Mouse (Mus musculus): ENCODE results near the gene Lmtk3.

Gene Lmtk3

GRCm38 (mm10) chr7:45808471-45808870 is 24.9 kb downstream of the Lmtk3 start:
- DNase-seq (ENCODE audit: low read depth, low spot score), result no peak

- no peak for DNase-seq (ENCODE audit: low read depth, low spot score)
Measured at GRCm38 (mm10) chr7:45809276-45810075, 25.9 kb downstream of the Lmtk3 start.

GRCm38 (mm10) chr7:45812921-45813320 is 29.4 kb downstream of the Lmtk3 start:
- DNase-seq (ENCODE audit: low read depth, low spot score), result no peak

- peak; percentile 100 for DNase-seq (ENCODE audit: low read depth, low spot score)
Measured at GRCm38 (mm10) chr7:45813787-45814779, 30.5 kb downstream of the Lmtk3 start, which contains the start of gene Cyth2. Gene Cyth2 (minus strand): TSS chr7:45814581.

DNA sequence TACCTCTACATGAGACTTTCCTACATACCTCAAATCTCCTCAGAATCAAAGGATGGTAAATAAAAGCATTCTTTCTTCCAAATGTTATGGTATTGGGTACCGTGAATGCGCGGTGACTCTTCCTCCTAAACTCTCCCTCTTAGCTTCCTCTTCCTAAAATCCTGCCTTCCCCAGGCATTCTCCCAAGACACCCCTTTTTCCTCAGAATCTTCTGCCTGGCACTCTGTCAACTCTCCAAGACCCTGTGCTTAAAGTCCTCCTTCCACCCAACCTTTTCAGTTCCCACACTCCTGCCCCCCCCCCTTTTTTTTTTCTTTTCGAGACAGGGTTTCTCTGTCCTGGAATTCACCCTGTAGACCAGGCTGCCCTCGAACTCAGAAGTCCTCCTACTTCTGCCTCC is 31.3 kb downstream of the Lmtk3 start:
- no peak for DNase-seq (ENCODE audit: low read depth, low spot score)

DNA sequence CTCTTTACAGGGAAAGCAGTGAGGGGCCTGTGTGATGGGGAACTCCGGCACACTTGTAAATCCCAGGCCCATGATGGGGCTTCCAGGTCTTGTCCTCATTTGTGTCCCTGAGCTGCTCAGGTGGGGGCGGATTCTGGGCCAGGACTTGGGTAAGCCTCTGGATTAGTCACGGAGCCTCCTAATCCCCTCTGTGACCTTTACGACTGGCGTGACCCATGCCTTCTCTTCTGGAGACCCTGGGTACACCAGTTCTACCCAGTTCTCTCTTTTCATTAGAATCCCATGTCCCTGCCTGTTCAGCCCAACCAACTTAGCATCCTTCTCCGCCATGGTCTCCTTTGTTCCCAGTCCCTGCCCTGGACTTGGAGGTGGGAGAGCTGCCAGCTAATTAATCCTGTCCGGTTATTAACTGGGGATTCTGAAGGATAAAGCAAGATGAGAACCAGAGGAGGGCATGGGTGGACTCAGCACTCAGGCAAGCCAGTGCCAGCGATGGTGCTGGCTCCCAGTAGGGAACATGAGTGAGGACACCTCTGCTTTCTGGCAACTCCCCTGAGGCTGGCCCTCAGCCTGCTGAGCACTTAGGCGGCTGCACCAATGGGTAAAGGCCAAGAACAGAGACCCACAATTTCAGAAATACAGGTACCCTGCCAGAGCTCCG is 31.9 kb downstream of the Lmtk3 start:
- DNase-seq (ENCODE audit: low read depth, low spot score), result peak; percentile 92

- no peak for DNase-seq (ENCODE audit: low read depth, low spot score)
Measured at GRCm38 (mm10) chr7:45815984-45816351, 32.4 kb downstream of the Lmtk3 start.

GRCm38 (mm10) chr7:45819843-45820242 is 36.3 kb downstream of the Lmtk3 start:
- no peak for DNase-seq (ENCODE audit: low read depth, low spot score)

- DNase-seq (ENCODE audit: low read depth, low spot score), result no peak
Measured at GRCm38 (mm10) chr7:45820913-45821312, 37.4 kb downstream of the Lmtk3 start.

- peak; percentile 74 for DNase-seq (ENCODE audit: low read depth, low spot score)
Measured at GRCm38 (mm10) chr7:45824598-45824997, 41.1 kb downstream of the Lmtk3 start, which contains the start of gene Kcnj14. Gene Kcnj14 (minus strand): TSS chr7:45824782.

GRCm38 (mm10) chr7:45826631-45827030 is 43.1 kb downstream of the Lmtk3 start:
- no peak for DNase-seq (ENCODE audit: low read depth, low spot score)

- DNase-seq (ENCODE audit: low read depth, low spot score), result peak; percentile 86
Measured at GRCm38 (mm10) chr7:45830427-45831127, 47.0 kb downstream of the Lmtk3 start, which contains the start of gene Grwd1. Gene Grwd1 (minus strand): TSS chr7:45830944.

GRCm38 (mm10) chr7:45831128-45831525 is 47.6 kb downstream of the Lmtk3 start:
- DNase-seq (ENCODE audit: low read depth, low spot score), result no peak

DNA sequence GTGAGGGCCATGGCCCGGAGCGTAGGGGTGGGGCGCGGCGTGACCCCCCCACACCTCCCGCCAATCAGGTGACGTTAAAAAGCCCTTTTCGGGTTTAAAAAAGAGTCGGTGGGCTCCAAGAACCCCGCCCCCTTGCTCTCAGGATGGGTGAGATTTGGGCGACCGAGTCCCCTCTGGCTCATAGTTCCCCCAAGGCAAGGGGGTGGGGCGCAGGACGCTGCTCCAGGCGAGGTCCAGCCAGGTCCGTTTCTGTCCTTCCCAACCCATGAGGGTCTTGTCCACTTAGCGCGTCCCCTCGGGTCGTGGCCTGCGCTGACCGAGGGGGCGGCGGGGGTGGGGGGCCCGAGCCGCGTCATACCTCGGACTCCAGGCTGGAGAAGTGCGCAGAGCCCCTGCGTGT is 48.9 kb downstream of the Lmtk3 start:
- DNase-seq (ENCODE audit: low read depth, low spot score), result no peak

DNA sequence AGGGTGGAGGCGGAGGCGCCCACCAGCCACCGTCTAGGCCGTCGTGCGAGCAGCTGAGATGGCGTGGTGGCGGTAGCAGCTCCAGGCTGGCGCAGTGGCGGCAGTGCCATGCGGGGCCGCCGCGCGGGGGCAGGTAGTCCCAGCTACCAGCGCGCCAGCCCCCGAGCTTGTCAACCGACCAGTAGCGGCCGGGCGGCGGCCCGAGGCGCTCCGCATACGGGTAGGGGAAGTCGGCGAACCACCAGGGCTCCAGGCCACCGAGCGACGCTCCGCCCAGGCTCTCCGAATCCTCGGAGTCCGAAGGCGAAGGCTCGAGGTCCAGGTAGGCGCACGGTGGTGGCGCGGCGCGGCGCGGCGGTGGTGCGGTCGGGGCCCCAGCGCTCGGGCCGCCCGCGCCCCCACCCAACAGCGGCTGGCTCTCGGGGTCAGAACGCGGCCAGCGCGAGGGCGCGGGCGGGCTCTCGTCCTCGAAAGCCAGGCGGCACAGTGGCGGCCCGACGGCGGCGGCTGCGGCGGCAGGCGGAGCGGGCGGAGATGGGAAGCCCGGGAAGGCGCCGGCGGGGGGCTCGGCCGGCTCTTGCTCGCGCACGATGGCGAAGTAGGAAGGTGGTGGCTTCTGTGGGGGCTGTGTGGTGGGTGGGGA is 49.7 kb downstream of the Lmtk3 start:
- DNase-seq (ENCODE audit: low read depth, low spot score), result no peak

DNA sequence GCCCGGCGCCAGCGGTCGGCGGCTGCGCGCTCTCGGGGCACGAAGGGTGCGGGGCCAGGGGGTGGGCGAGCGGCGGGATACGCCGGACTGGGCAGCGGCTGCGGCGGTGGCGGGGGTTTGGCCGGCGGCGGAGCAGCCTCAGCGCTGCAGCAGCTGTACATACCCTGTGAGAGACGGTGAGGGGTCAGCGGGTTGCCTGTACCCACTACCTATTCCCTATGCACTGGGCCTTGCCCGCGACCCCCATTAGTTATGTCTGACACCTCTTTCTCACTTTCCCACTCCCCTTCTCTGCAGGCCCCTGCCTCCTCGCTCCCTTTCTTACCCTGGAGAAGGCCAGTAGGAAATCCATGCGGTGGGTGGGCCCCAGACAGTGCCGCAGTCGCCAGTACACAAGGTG is 50.4 kb downstream of the Lmtk3 start:
- DNase-seq (ENCODE audit: low read depth, low spot score), result no peak

DNA sequence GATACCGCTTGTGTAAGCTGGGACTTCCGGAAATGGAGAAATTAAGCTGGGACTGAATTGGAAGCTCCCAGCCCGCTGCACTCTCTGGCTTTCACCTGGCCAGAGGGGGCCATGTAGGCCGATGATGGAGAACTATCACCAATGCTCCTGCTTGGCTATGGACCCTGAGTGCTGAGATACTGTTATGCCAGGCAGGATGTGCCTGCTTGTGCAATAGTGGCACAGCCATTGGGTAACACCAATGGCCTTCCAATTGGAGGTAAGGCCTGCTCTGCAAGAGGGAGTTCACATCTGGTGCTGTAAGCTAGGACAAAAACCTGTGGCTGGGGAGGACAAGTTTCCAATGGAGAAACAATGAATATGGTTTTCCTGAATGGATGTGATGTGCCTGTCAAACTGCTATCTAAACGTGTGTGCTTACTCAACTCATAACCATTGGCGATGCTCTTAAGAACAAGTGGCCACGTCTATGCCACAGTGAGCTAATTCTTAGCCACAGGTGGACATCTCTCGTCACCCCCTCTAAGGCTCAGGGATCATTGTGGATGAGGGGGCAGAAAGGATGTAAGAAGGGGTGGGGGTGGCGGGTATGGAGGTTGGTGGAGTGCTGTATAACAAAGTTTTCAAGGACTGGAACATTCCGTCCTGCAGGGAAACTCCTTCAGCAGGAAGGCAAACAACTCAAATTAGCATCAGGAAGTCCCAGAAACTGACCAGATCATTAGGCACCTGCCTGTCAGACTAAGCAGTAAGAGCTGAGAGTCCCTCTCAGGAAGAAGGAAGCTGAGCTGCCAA is 59.6 kb downstream of the Lmtk3 start:
- no peak for DNase-seq (ENCODE audit: low read depth, low spot score)

GRCm38 (mm10) chr7:45848447-45849027 is 65.0 kb downstream of the Lmtk3 start:
- DNase-seq (ENCODE audit: low read depth, low spot score), result no peak

DNA sequence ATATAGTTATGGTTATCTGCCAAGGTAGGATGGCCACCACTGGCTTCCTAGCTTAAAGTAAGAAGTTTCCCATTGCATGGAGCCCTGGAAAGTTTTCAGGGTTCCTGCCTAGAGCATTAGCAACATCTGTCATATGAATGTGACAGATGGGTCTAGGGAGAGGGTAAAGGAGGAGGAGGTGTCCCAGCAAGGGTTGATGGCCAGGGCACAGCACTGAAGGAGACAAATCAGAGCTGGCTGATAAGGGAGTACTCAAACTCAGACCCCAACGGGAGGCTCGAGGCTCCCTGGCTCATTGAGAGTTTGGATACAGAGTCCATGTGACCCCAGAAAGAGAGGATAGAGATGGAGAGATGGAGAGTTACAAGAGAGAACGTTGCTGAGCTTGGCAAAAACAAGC is 67.1 kb downstream of the Lmtk3 start:
- DNase-seq (ENCODE audit: low read depth, low spot score), result no peak

All from retina, adult 2 months (tissue).